Mouse (Mus musculus): ENCODE data around the gene C2cd5. TPM values are rescaled to one million over a fixed set of nuclear protein-coding genes. Genes with fewer than 3 reads are reported as not detected.

Gene C2cd5
- total and polyA plus RNA-seq, 3 experiments, result 19.1 to 22.3 (median 19.7) TPM

DNA sequence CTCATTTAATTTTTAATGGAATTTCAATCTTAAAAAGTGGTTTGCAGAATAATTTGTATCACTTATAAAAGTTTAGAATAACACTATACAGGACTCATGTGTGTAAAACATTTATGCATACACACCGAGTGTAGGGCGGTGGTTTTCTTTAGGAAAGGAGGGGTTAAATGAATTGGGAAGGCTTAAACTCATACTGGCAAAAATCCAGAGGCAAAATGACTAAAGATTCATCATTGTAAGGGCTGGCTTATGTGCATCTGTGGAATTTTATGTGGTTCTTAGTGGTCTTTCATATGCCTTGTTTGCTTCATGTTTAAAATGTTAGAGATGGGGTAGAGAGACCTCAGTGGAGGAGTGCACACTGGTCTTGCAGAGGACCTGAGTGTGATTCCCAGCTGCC lies 44.6 kb upstream of the C2cd5 start:
- TF ChIP-seq POLR2A (IDR thresholded peaks at IDR 0.05; ENCODE audit: low read depth, low read length), result no peak
- TF ChIP-seq EP300 (IDR thresholded peaks at IDR 0.05; ENCODE audit: low read length), result no peak
- no peak for TF ChIP-seq BHLHE40 (IDR thresholded peaks at IDR 0.05; ENCODE audit: low read depth, low read length)
- TF ChIP-seq NELFE (IDR thresholded peaks at IDR 0.05; ENCODE audit: low read depth, low read length), result no peak
- TF ChIP-seq PAX5 (IDR thresholded peaks at IDR 0.05; ENCODE audit: low read length), result no peak
- TF ChIP-seq SIN3A (IDR thresholded peaks at IDR 0.05; ENCODE audit: low read length), result no peak
- TF ChIP-seq RCOR1 (conservative IDR thresholded peaks at IDR 0.05; ENCODE audit: low read depth, low read length), result no peak
- no peak for TF ChIP-seq USF2 (conservative IDR thresholded peaks at IDR 0.05; ENCODE audit: low read depth, low read length)
- no peak for TF ChIP-seq IRF4 (IDR thresholded peaks at IDR 0.05; ENCODE audit: low read depth, low read length)
- no peak for TF ChIP-seq USF1 (IDR thresholded peaks at IDR 0.05; ENCODE audit: low read depth, low read length)
- no peak for TF ChIP-seq E2F4 (IDR thresholded peaks at IDR 0.05; ENCODE audit: insufficient replicate concordance, low read depth, low read length)
- TF ChIP-seq ELF1 (IDR thresholded peaks at IDR 0.05; ENCODE audit: low read depth, low read length), result no peak
- TF ChIP-seq JUND (conservative IDR thresholded peaks at IDR 0.05; ENCODE audit: low read depth, low read length), result no peak
- no peak for TF ChIP-seq NRF1 (IDR thresholded peaks at IDR 0.05; ENCODE audit: low read depth, low read length)
- TF ChIP-seq UBTF (IDR thresholded peaks at IDR 0.05; ENCODE audit: low read depth, low read length), result no peak
- no peak for TF ChIP-seq CTCF (conservative IDR thresholded peaks at IDR 0.05 in 1 of 2, IDR thresholded peaks at IDR 0.05 in 1 of 2; ENCODE audit: low read depth in 2 of 2, low read length in 2 of 2)
- dilution Hi-C loops (cut with MboI; ENCODE audit: extremely low pct_ligation_motif_present, extremely low pct_unique_long_range_greater_than_20kb, low sequenced_read_pairs) (no loop called here), in situ Hi-C loops (cut with MboI; ENCODE audit: low pct_ligation_motif_present, low pct_unique_long_range_greater_than_20kb, low sequenced_read_pairs) (no loop called here)
- H3K4me2 ChIP-seq (ENCODE audit: insufficient read depth, low read depth, poor library complexity, severe bottlenecking), result no peak overlapping the region
- no peak for DNase-seq (ENCODE audit: extremely low read depth)
- peaks cover 4% of the 10 kb centered on the region for H3K9me3 ChIP-seq (replicated peaks; ENCODE audit: low read length)
- H3K4me1 ChIP-seq (ENCODE audit: control insufficient read depth in 1 of 2, insufficient read depth in 2 of 2), result no peaks in the 10 kb centered on the region
- no peak overlapping the region for H3K4me3 ChIP-seq (replicated peaks in 1 of 3; ENCODE audit: low read depth in 2 of 3, low read length in 2 of 3, poor library complexity in 1 of 3)
- no peaks in the 10 kb centered on the region for H3K79me2 ChIP-seq (replicated peaks; ENCODE audit: control insufficient read depth, extremely low read depth, insufficient read depth, poor library complexity, severe bottlenecking)
- no peak overlapping the region for H3K9ac ChIP-seq (ENCODE audit: insufficient read depth, low read depth)
- H3K36me3 ChIP-seq (replicated peaks in 1 of 2; ENCODE audit: control insufficient read depth in 1 of 2, insufficient read depth in 1 of 2, low read length in 1 of 2), result no peaks in the 10 kb centered on the region
- no peak overlapping the region for H3K27ac ChIP-seq (ENCODE audit: insufficient read depth, low read depth)
- H3K27me3 ChIP-seq (replicated peaks), result no peaks in the 10 kb centered on the region

DNA sequence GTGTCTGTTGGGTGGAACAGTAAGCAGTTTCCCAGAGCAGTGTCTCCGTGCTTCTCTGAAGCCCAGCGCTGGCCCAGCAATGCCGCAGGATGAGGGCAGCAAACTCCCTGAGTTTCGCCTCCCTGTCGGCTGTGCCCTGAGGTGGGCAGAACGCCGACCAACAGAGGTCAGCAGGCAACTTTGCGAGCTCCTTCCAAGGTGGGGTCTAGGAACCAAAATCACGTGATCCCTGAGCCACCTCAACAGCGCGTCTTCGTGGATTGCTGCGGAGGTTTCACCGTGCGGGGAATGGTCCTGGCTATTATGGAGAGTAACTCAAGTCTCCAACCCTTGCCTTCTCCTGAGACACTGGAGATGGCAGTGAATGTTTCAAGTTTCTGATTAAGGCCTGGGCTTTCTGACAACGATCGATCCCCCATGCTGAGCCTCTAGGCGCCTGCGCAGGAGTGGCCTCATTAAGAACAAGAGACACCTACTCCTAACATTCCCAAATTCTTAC lies 43.9 kb upstream of the C2cd5 start:
- Histone ChIP-seq H3K27ac (ENCODE audit: insufficient read depth, low read depth) (no peak overlapping the region), H3K79me2 (replicated peaks; ENCODE audit: control insufficient read depth, extremely low read depth, insufficient read depth, poor library complexity, severe bottlenecking) (no peaks in the 10 kb centered on the region), H3K9me3 (replicated peaks; ENCODE audit: low read length) (peaks cover 4% of the 10 kb centered on the region), H3K4me3 (replicated peaks in 1 of 3; ENCODE audit: low read depth in 2 of 3, low read length in 2 of 3, poor library complexity in 1 of 3) (no peak overlapping the region), H3K27me3 (replicated peaks) (no peaks in the 10 kb centered on the region), H3K36me3 (replicated peaks in 1 of 2; ENCODE audit: control insufficient read depth in 1 of 2, insufficient read depth in 1 of 2, low read length in 1 of 2) (no peaks in the 10 kb centered on the region), H3K4me2 (ENCODE audit: insufficient read depth, low read depth, poor library complexity, severe bottlenecking) (no peak overlapping the region), H3K4me1 (ENCODE audit: control insufficient read depth in 1 of 2, insufficient read depth in 2 of 2) (no peaks in the 10 kb centered on the region), H3K9ac (ENCODE audit: insufficient read depth, low read depth) (no peak overlapping the region)
- in situ Hi-C loops (cut with MboI; ENCODE audit: low pct_ligation_motif_present, low pct_unique_long_range_greater_than_20kb, low sequenced_read_pairs) (no loop called here), dilution Hi-C loops (cut with MboI; ENCODE audit: extremely low pct_ligation_motif_present, extremely low pct_unique_long_range_greater_than_20kb, low sequenced_read_pairs) (no loop called here)
- TF ChIP-seq MAX (IDR thresholded peaks at IDR 0.05; ENCODE audit: low read length), result no peak
- no peak for TF ChIP-seq KAT2A (IDR thresholded peaks at IDR 0.05; ENCODE audit: insufficient replicate concordance, low read length)
- no peak for TF ChIP-seq BHLHE40 (IDR thresholded peaks at IDR 0.05; ENCODE audit: low read depth, low read length)
- no peak for TF ChIP-seq CHD2 (IDR thresholded peaks at IDR 0.05; ENCODE audit: low read length)
- TF ChIP-seq ZKSCAN1 (IDR thresholded peaks at IDR 0.05; ENCODE audit: borderline replicate concordance, low read depth, low read length), result no peak
- no peak for TF ChIP-seq ZC3H11A (IDR thresholded peaks at IDR 0.05; ENCODE audit: low read depth, low read length)
- no peak for TF ChIP-seq POLR2AphosphoS2 (IDR thresholded peaks at IDR 0.05; ENCODE audit: low read depth, low read length)
- DNase-seq (ENCODE audit: extremely low read depth), result no peak

Measured in CH12.LX (cell line).